Mouse (Mus musculus) thymus, adult 2 months (tissue): ENCODE results near the gene Scn1a.

Source experiments
- CTCF ChIP-seq: fragments of 200-500 bp; IDR thresholded peaks from 2 replicates; pipeline ENCODE4 v1.5.1; 2012; ENCODE audit warnings: mild to moderate bottlenecking, control low read depth, low read length, moderate library complexity, borderline replicate concordance; ENCODE audit not compliant: control insufficient read depth, poor library complexity, insufficient read depth; ENCODE audit errors: extremely low read depth
- POLR2A ChIP-seq: fragments of 200-500 bp; IDR thresholded peaks from 2 replicates; pipeline ENCODE4 v1.6.1; 2012; ENCODE audit warnings: mild to moderate bottlenecking, low read length, control low read depth, moderate library complexity; ENCODE audit not compliant: control insufficient read depth, poor library complexity, insufficient read depth; ENCODE audit errors: extremely low read depth

DNA sequence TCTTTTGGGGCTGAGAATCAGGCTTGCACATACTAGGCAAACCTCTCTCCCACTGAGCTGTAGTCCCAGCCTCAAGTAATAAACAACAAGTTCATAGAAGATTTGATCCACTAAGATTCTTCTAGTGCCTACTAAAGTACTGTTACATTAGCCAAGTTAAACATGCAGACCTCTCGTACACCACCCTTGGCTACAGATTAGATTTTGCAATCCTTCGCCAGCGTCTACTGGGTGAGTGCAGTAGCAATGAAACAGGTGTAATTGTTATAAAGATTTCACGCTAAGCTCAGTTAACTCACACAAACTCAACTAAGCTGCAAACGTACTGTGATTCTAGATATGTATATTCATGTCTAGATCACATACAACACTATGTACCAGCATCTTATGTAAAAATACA, 201.8 kb downstream of the Scn1a start:
- TF ChIP-seq CTCF (no peak), POLR2A (no peak)
